Mouse (Mus musculus) limb, embryonic 13.5 days (tissue): ENCODE data around the gene Rabl2. TPM values are rescaled to one million over a fixed set of nuclear protein-coding genes. Genes with fewer than 3 reads are reported as not detected.
A peak's percentile ranks its signal among the peaks of the same experiment; 100 is the strongest.

Experiments used
- ATAC-seq: fragments of 200-750 bp; cut with Nextera tagmentation; 2 replicates; pipeline ENCODE4 v1.8.0; 2017; ENCODE audit warnings: low read depth, moderate number of reproducible peaks, moderate TSS enrichment; ENCODE audit not compliant: low FRiP score
- H3K27ac ChIP-seq: fragments of 300-500 bp; sonication (generic); 2 replicates; pipeline ENCODE4 v1.5.1; 2015; ENCODE audit warnings: inconsistent platforms, mild to moderate bottlenecking, moderate library complexity
- H3K27me3 ChIP-seq: fragments of 300-500 bp; sonication (generic); 2 replicates; pipeline ENCODE4 v1.6.1; 2015; ENCODE audit warnings: mild to moderate bottlenecking, inconsistent platforms
- H3K36me3 ChIP-seq: fragments of 300-500 bp; sonication (generic); 2 replicates; pipeline ENCODE4 v1.6.1; 2015; ENCODE audit warnings: inconsistent platforms, mild to moderate bottlenecking, moderate library complexity
- H3K4me1 ChIP-seq: fragments of 300-500 bp; sonication (generic); 2 replicates; pipeline ENCODE4 v1.6.1; 2015; ENCODE audit warnings: inconsistent platforms
- H3K4me2 ChIP-seq: fragments of 300-500 bp; sonication (generic); replicated peaks from 2 replicates; pipeline ENCODE4 v1.6.1; 2015; ENCODE audit warnings: inconsistent platforms, mild to moderate bottlenecking, moderate library complexity
- H3K4me3 ChIP-seq: fragments of 300-500 bp; sonication (generic); 2 replicates; pipeline ENCODE4 v1.5.1; 2015; ENCODE audit warnings: moderate library complexity, mild to moderate bottlenecking, inconsistent platforms
- H3K9ac ChIP-seq: fragments of 300-500 bp; sonication (generic); 2 replicates; pipeline ENCODE4 v1.6.1; 2015; ENCODE audit warnings: mild to moderate bottlenecking, inconsistent platforms
- H3K9me3 ChIP-seq: fragments of 300-500 bp; sonication (generic); 2 replicates; pipeline ENCODE4 v1.6.1; 2016; ENCODE audit warnings: inconsistent platforms
- WGBS: fragments of 180-500 bp; shearing (Covaris S2); methylation state at CpG from one replicate; pipeline ENCODE4 v1.1.7; 2015; 5-methylcytosine and 5-hydroxymethylcytosine counted together
- polyA plus RNA-seq: library from polyadenylated mRNA; unstranded; fragments of >200 nt; fragmentation: Nextera tagmentation; extraction: Ambion mirVana; gene quantifications from 2 replicates; pipeline ENCODE4 v1.2.1, GENCODE M21; 2015

Gene Rabl2
- polyA plus RNA-seq, 1 experiment from 2014 or later: 52.1 TPM

DNA sequence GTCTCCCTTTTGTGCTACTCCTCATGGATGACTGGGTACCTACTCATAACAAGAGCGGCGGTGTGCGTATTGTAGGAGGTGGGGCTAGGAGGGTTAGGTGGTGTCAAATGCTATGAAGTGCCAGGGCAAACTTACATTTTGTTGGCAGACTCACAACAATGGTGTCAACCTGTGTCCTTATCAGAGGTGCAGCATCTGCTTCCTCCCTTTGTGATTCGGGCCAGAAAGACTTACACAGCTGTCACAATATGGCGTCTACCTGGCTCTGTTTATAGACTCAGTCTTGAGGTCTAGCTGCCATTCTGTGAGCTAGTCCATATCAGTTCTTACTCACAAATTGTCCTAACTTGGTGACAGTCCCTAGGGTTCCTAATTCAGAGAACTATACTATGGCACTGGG, 6.6 kb downstream of the Rabl2 start:
- Histone ChIP-seq H3K4me2 (no peak overlapping the region), H3K36me3 (peaks cover 47% of the 10 kb centered on the region), H3K4me1 (no peaks in the 10 kb centered on the region), H3K4me3 (no peak overlapping the region), H3K27ac (no peak overlapping the region), H3K27me3 (no peaks in the 10 kb centered on the region), H3K9me3 (no peaks in the 10 kb centered on the region), H3K9ac (no peak overlapping the region)
- 92% methylated on average over 5 of the region's 5 CpGs for WGBS
- no peak for ATAC-seq

DNA sequence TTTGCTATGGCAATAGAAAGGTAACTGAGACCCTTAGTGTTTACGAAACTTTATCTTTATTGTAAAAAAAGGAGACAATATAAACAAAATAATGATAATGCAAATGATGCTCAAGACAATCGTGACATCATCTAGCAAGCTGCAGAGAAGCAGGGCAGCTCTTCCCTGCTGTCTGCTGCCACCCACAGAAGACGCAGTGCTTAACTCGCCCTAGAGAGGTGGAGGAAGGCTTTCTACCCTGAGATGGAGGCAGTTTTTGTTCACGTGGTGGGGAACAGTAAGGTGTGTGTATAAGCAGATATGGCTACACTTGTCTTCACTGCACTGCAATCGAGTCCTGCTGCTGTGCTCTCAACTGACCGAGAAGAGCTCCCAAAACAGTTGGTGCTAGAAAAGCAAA, 9.2 kb downstream of the Rabl2 start:
- Histone ChIP-seq H3K4me2 (no peak overlapping the region), H3K36me3 (peaks cover 42% of the 10 kb centered on the region), H3K4me3 (no peak overlapping the region), H3K4me1 (no peaks in the 10 kb centered on the region), H3K9ac (no peak overlapping the region), H3K27ac (no peak overlapping the region), H3K9me3 (no peaks in the 10 kb centered on the region), H3K27me3 (no peaks in the 10 kb centered on the region)
- no peak for ATAC-seq
- WGBS: 88% methylated on average over 7 of the region's 7 CpGs

DNA sequence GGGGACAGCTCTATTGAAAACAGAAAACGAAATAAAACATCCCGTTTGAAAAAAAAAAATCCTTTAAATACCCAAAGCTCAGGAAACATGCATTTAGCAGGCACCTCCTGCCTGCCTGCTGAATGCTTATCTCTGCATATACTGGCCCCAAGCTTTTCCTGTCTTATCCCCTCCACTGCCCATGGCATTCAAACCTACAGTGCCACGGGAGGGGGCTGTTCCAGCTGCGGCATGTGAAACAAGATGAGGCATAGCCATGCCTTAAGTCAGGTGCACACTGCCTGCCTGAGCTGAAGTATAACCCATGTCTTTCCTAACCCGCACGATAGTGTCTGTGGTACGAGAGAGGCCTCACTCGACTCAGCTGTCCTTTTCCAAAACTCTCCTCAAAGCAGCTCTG, 19.6 kb downstream of the Rabl2 start:
- WGBS: 75% methylated on average over 8 of the region's 8 CpGs
- Histone ChIP-seq H3K4me1 (no peaks in the 10 kb centered on the region), H3K9me3 (no peaks in the 10 kb centered on the region), H3K4me3 (no peak overlapping the region), H3K9ac (no peak overlapping the region), H3K27me3 (0 out of 2 replicates have a peak, but pooled peaks cover 3% of the 10 kb centered on the region), H3K27ac (no peak overlapping the region), H3K4me2 (no peak overlapping the region), H3K36me3 (no peaks in the 10 kb centered on the region)
- ATAC-seq: no peak

DNA sequence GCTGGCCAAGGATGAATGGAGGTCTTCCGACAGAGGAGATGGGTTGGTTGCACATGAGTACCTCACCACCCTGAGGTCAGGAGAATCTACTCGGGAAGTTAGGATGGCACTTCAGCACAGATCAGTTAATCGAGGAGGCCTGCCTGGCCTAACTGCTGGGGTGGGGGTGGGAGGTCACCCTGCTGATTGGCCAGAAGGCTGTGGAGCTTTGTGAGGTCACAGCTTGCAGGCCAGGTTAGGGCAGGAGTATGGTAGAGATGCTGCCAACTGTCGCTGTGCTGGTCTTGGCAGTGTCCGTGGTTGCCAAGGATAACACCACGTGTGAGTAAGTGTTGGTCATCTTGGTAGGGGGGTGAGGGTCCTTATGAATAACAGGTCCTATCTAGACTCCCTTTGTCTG, 23.6 kb downstream of the Rabl2 start, which contains the start of gene Acr:
Acr (plus strand) TSS at position 213 of the 400 bp plus-strand sequence.
- Histone ChIP-seq H3K4me3 (no peak within 1 kb of the TSS), H3K4me2 (no peak within 1 kb of the TSS), H3K36me3 (no peaks in the 10 kb centered on the region), H3K9me3 (no peaks in the 10 kb centered on the region), H3K4me1 (no peaks in the 10 kb centered on the region), H3K27me3 (0 out of 2 replicates have a peak, but pooled peaks cover 3% of the 10 kb centered on the region), H3K27ac (no peak within 1 kb of the TSS), H3K9ac (no peak within 1 kb of the TSS)
- ATAC-seq: no peak
- 84% methylated on average over 6 of the region's 6 CpGs for WGBS

DNA sequence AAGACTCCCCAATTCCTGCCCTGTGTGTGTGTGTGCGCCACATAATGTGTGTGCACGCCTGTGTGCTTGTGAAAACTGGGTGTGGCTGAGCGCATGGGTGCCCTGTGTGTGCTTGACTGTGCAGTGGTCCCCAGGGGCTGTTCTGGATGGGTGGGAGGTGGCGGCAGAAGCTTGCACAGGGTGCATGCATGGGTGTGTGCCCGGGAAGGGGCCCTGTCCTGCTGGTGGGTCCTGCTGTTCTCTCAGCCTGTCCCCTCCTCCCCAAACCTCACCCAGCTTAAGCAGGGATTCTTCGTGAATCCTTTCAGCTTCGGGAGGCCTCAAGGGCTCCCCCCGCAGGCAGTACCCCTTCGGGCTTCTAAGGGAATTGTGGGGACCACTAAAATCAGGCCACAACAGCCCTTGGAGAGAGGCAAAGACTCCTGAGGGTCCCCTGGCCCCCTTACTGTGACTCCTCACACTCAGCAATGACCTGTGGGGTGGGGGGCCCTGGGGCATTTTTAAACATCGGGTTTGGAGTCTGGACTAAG, 32.5 kb downstream of the Rabl2 start:
- WGBS: 42% methylated on average over 10 of the region's 10 CpGs
- H3K9ac ChIP-seq: no peak overlapping the region
- no peak overlapping the region for H3K4me3 ChIP-seq
- no peak overlapping the region for H3K4me2 ChIP-seq
- peaks cover 52% of the 10 kb centered on the region for H3K27me3 ChIP-seq
- H3K36me3 ChIP-seq: peaks cover 13% of the 10 kb centered on the region
- no peak overlapping the region for H3K27ac ChIP-seq
- no peak for ATAC-seq
- no peaks in the 10 kb centered on the region for H3K9me3 ChIP-seq
- H3K4me1 ChIP-seq: peaks cover 25% of the 10 kb centered on the region

DNA sequence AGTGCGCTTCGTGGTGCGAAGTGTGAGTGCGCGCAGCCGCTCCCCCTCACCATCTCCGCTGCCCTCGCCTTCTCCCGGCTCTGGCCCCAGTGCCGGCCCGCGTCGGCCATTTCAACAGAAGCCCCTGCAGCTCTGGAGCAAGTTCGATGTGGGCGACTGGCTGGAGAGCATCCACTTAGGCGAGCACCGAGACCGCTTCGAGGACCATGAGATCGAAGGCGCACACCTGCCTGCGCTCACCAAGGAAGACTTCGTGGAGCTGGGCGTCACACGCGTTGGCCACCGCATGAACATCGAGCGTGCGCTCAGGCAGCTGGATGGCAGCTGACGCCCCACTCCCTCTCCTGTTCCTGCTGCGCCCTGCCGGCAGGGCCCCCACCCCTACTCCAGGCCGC, 33.7 kb downstream of the Rabl2 start:
- peak overlapping the region; percentile 52 for H3K9ac ChIP-seq
- WGBS: 7% methylated on average over 34 of the region's 34 CpGs
- peaks cover 25% of the 10 kb centered on the region for H3K4me1 ChIP-seq
- no peaks in the 10 kb centered on the region for H3K9me3 ChIP-seq
- H3K36me3 ChIP-seq: peaks cover 18% of the 10 kb centered on the region
- peaks cover 52% of the 10 kb centered on the region for H3K27me3 ChIP-seq
- no peak overlapping the region for H3K27ac ChIP-seq
- H3K4me3 ChIP-seq: peak overlapping the region; percentile 32
- H3K4me2 ChIP-seq: peak overlapping the region; percentile 57
- no peak for ATAC-seq

DNA sequence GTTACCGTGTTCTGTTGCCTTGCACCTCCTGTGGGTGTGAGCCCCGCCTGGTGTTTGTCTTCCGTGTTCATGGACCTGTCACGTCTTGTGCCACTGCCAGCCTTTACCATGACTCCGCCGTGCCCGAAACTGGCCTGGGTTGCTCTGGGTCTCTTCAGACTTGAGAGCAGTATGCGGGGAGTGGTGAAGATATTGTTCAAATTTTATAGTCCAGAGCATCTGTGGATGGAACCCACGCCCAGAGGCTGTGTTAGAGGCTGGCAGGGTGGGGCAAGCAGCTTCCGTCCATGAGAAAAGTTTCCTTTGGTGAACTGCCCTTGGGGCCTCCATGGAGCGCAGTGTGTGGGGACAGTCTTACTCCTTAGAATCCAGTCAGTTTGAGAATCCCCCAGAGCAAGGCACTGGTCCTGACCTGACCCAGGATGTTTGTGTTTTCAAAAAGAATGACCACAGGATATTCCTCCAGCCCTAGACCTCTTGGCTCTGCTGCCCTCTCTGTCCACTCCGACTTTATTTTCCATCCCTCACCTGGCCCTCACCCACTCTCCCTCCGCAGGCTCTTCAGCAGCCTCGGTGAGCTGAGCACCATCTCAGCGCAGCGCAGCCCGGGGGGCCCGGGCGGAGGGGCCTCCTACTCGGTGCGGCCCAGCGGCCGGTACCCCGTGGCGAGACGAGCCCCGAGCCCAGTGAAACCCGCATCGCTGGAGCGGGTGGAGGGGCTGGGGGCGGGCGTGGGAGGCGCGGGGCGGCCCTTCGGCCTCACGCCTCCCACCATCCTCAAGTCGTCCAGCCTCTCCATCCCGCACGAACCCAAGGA, 34.3 kb downstream of the Rabl2 start:
- Histone ChIP-seq H3K4me2 (peak overlapping the region; percentile 57), H3K4me1 (peaks cover 25% of the 10 kb centered on the region), H3K4me3 (peak overlapping the region; percentile 32), H3K9ac (peak overlapping the region; percentile 52; the same call in 1 of the 2 replicates), H3K9me3 (no peaks in the 10 kb centered on the region), H3K36me3 (peaks cover 21% of the 10 kb centered on the region), H3K27ac (no peak overlapping the region), H3K27me3 (peaks cover 52% of the 10 kb centered on the region)
- no peak for ATAC-seq
- 11% methylated on average over 35 of the region's 40 CpGs for WGBS

DNA sequence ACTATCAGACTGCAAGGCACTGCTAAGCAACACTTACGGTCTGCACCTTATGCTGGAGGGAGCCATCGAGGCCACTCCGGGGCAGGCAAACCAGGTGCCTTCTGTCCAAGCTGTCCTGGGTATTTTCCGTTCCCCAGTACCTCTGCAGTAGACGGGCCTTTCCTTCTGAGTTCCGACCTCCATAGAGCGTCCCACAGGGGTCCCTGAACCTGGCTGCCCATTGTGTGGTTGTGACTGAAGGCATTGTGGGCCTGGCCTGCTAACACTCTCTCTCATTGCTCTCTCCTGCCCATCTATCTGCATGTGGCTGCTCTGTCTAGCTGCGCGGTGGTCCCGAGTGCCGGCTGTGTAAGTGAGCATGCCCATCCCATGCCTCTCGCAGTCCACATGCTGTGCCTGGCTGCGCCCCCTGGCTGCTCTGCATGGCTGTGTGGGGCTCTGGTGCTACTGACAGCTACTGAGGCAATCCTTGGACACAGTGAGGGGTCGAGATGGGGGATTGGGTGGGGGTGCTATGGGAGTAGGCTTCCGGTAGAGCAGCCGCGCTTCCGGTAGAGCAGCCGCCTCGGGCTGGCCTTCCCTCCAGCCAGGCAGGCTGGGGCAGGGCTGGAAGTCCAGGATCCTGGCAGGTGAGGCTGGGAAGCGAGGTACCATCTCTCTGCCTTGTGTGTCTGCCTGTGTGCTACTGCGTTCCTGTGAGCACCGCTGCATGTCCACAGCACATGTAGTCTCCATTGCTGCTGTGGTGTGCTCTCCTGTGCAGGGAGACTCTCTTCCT, 35.1 kb downstream of the Rabl2 start:
- H3K4me1 ChIP-seq: peaks cover 25% of the 10 kb centered on the region
- H3K27ac ChIP-seq: no peak overlapping the region
- 0 out of 2 replicates have a peak, but pooled peaks have one; percentile 17 for ATAC-seq
- peaks cover 52% of the 10 kb centered on the region for H3K27me3 ChIP-seq
- WGBS: 26% methylated on average over 23 of the region's 23 CpGs
- H3K36me3 ChIP-seq: peaks cover 28% of the 10 kb centered on the region
- peak overlapping the region; percentile 43; the same call in 1 of the 2 replicates for H3K9ac ChIP-seq
- H3K4me2 ChIP-seq: peak overlapping the region; percentile 57
- no peaks in the 10 kb centered on the region for H3K9me3 ChIP-seq
- peak overlapping the region; percentile 10; the same call in 1 of the 2 replicates for H3K4me3 ChIP-seq

DNA sequence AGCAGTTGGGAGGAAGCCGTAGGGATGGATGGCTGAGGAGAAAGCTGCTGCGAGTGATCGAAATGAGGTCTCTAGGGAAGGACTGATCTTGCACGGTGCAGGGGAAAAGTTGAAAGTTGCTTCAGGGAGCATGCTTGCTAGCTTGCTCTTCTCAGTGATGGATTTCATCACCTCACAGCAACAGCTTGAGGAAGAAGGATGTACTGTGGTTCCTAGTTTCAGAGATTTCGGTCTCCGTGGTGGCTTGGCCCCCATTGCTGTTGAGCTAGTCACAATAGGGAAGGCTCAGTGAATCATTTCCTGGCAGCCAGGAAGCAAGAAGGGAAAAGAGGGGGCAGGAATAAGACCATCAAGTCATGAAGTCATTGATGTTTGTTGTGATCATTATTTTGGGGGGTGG, 36.1 kb downstream of the Rabl2 start:
- H3K27me3 ChIP-seq: peaks cover 52% of the 10 kb centered on the region
- H3K9ac ChIP-seq: no peak overlapping the region
- H3K4me3 ChIP-seq: no peak overlapping the region
- H3K4me1 ChIP-seq: peaks cover 25% of the 10 kb centered on the region
- H3K4me2 ChIP-seq: no peak overlapping the region
- H3K36me3 ChIP-seq: peaks cover 30% of the 10 kb centered on the region
- ATAC-seq: no peak
- no peaks in the 10 kb centered on the region for H3K9me3 ChIP-seq
- 87% methylated on average over 6 of the region's 6 CpGs for WGBS
- H3K27ac ChIP-seq: no peak overlapping the region

DNA sequence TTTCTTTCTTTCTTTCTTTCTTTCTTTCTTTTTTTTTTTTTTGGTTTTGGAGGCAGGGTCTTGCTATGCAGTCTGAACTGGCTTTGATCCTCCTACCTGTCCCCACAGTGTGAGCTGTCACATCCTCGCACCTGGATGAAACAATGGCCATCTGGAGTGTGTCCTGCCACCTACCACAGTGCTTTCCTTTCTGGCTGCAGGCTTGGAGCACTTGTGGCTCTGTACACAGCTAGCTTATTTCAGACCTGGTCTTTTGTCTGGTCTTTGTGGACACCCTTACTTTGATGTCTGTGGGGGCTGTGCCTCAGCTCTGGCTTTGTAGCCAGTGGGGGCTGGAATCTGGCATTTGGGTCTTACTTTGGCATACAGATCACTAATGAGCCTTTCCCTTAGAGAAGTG, 40.0 kb downstream of the Rabl2 start:
- Histone ChIP-seq H3K4me2 (no peak overlapping the region), H3K27me3 (peaks cover 57% of the 10 kb centered on the region), H3K4me3 (no peak overlapping the region), H3K4me1 (peaks cover 23% of the 10 kb centered on the region), H3K9me3 (no peaks in the 10 kb centered on the region), H3K27ac (no peak overlapping the region), H3K36me3 (peaks cover 49% of the 10 kb centered on the region), H3K9ac (no peak overlapping the region)
- WGBS: 83% methylated on average over 1 of the region's 1 CpGs
- no peak for ATAC-seq

DNA sequence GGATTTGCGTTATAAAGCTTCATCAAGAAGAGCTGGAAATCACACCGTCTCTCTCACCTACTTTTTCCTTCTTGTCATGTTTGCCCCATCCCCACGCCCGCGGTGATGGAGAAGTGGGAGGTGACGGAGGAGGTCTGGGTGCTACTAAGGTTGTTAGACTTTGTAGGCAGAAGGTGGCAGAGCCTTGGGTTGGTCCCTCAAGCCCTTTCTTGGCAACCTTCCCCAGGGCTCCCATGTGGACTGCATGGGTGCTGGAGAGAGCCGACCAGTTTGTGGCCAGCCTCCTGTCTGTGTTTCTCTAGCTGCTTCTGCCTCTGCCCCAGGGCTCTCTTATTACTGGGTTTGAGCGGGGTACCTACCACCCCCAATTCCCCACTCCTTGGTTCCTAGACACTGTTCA, 41.2 kb downstream of the Rabl2 start:
- no peaks in the 10 kb centered on the region for H3K9me3 ChIP-seq
- no peak for ATAC-seq
- H3K4me3 ChIP-seq: no peak overlapping the region
- WGBS: 94% methylated on average over 8 of the region's 8 CpGs
- peaks cover 60% of the 10 kb centered on the region for H3K36me3 ChIP-seq
- peaks cover 51% of the 10 kb centered on the region for H3K27me3 ChIP-seq
- H3K27ac ChIP-seq: no peak overlapping the region
- peaks cover 16% of the 10 kb centered on the region for H3K4me1 ChIP-seq
- H3K4me2 ChIP-seq: no peak overlapping the region
- no peak overlapping the region for H3K9ac ChIP-seq

DNA sequence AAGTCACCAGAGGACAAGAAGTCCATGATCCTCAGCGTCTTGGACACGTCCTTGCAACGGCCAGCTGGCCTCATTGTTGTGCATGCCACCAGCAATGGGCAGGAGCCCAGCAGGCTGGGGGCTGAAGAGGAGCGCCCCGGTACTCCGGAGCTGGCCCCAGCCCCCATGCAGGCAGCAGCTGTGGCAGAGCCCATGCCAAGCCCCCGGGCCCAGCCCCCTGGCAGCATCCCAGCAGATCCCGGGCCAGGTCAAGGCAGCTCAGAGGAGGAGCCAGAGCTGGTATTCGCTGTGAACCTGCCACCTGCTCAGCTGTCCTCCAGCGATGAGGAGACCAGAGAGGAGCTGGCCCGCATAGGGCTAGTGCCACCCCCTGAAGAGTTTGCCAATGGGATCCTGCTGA, 42.9 kb downstream of the Rabl2 start:
- 41% methylated on average over 11 of the region's 11 CpGs for WGBS
- no peak for ATAC-seq

More for the DNA sequence above, 42.9 kb downstream of the Rabl2 start:
- H3K9ac ChIP-seq: no peak overlapping the region
- peaks cover 39% of the 10 kb centered on the region for H3K27me3 ChIP-seq
- no peak overlapping the region for H3K27ac ChIP-seq
- H3K4me1 ChIP-seq: peaks cover 16% of the 10 kb centered on the region
- H3K36me3 ChIP-seq: peaks cover 64% of the 10 kb centered on the region
- peak overlapping the region; percentile 39; the same call in 1 of the 2 replicates for H3K4me3 ChIP-seq
- H3K4me2 ChIP-seq: peak overlapping the region; percentile 64; the same call in 1 of the 2 replicates
- H3K9me3 ChIP-seq: no peaks in the 10 kb centered on the region
